Mouse (Mus musculus): ENCODE measurements around the gene Ak5. TPM values are rescaled to one million over a fixed set of nuclear protein-coding genes. Genes with fewer than 3 reads are reported as not detected.

Ak5 gene
- polyA plus RNA-seq, 1 experiment from 2014 or later: 1.3 TPM

DNA sequence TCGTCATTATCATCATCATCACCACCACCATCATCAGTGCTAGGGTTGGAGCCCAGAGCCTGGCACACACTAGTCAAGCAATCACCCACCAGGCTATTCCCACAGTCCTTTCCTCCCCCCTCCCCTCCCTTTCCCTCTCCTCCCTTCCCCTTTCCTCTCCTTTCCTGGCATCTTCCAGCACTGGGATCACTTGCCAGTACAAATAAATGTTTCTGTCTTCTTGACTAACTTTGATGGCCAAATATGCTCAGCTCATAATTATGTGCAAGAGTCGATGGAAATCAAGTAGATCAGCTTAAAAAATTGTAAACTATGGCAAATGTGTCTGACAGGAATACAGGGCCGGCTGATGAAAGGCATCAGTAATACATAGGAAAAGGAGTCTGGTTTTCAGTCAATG is 123.2 kb downstream of the Ak5 start:
- no peak overlapping the region for H3K4me2 ChIP-seq (replicated peaks)
- no peaks in the 10 kb centered on the region for H3K27me3 ChIP-seq
- no peak for ATAC-seq (ENCODE audit: insufficient number of reproducible peaks, low FRiP score, low TSS enrichment, low read depth)
- no peaks in the 10 kb centered on the region for H3K4me1 ChIP-seq
- no peaks in the 10 kb centered on the region for H3K9me3 ChIP-seq (replicated peaks)
- 78% methylated on average over 3 of the region's 3 CpGs for WGBS
- no peak overlapping the region for H3K27ac ChIP-seq (replicated peaks)
- no peak overlapping the region for H3K4me3 ChIP-seq (replicated peaks)
- H3K9ac ChIP-seq: no peak overlapping the region
- no peaks in the 10 kb centered on the region for H3K36me3 ChIP-seq

DNA sequence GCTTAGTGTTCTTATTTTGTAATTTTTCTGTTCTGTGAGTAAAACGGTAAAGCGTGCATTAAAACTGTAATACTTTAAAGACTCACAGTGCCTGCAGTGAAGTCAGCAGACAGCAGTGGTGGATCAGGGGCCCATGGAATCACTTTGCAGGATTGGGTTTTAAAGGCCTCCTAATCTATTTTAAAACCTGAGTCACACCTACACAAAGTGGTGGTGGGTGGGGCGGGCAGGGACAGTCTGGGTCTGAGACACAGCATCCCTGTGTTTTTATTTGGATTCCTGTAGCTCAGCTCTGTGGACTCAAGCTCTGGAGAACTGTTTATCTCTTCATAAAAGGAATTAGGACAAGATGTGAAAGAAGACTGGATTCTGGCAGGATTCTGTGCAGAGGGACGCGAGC is 125.9 kb downstream of the Ak5 start:
- Histone ChIP-seq H3K36me3 (no peaks in the 10 kb centered on the region), H3K4me3 (replicated peaks) (no peak overlapping the region), H3K9me3 (replicated peaks) (no peaks in the 10 kb centered on the region), H3K4me1 (no peaks in the 10 kb centered on the region), H3K9ac (no peak overlapping the region), H3K4me2 (replicated peaks) (no peak overlapping the region), H3K27me3 (no peaks in the 10 kb centered on the region), H3K27ac (replicated peaks) (no peak overlapping the region)
- ATAC-seq (ENCODE audit: insufficient number of reproducible peaks, low FRiP score, low TSS enrichment, low read depth): no peak
- WGBS: 64% methylated on average over 5 of the region's 5 CpGs

DNA sequence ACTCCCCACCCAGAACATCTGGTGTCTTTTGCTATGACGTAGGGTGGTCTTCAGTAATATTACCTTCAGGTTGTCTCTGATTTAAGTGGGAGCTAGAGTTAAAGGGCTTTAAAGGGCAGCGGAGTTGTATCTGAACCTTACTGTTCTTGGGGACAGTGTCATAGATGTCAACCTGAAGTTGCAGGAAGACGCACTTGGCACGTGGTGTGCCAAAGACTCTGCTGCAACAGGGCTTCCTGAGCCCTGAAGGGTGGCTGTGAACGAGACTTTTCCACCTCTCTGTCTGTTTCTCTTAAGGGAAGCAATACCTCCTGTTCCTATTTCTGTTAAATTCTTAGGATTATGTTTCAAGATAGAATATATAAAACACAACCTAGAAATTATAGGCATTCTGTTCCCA is 137.8 kb downstream of the Ak5 start:
- Histone ChIP-seq H3K9ac (no peak overlapping the region), H3K4me1 (no peaks in the 10 kb centered on the region), H3K4me3 (replicated peaks) (no peak overlapping the region), H3K27me3 (no peaks in the 10 kb centered on the region), H3K4me2 (replicated peaks) (no peak overlapping the region), H3K9me3 (replicated peaks) (no peaks in the 10 kb centered on the region), H3K36me3 (no peaks in the 10 kb centered on the region), H3K27ac (replicated peaks) (no peak overlapping the region)
- 76% methylated on average over 5 of the region's 5 CpGs for whole genome bisulfite sequencing
- no peak for ATAC-seq (ENCODE audit: insufficient number of reproducible peaks, low FRiP score, low TSS enrichment, low read depth)

DNA sequence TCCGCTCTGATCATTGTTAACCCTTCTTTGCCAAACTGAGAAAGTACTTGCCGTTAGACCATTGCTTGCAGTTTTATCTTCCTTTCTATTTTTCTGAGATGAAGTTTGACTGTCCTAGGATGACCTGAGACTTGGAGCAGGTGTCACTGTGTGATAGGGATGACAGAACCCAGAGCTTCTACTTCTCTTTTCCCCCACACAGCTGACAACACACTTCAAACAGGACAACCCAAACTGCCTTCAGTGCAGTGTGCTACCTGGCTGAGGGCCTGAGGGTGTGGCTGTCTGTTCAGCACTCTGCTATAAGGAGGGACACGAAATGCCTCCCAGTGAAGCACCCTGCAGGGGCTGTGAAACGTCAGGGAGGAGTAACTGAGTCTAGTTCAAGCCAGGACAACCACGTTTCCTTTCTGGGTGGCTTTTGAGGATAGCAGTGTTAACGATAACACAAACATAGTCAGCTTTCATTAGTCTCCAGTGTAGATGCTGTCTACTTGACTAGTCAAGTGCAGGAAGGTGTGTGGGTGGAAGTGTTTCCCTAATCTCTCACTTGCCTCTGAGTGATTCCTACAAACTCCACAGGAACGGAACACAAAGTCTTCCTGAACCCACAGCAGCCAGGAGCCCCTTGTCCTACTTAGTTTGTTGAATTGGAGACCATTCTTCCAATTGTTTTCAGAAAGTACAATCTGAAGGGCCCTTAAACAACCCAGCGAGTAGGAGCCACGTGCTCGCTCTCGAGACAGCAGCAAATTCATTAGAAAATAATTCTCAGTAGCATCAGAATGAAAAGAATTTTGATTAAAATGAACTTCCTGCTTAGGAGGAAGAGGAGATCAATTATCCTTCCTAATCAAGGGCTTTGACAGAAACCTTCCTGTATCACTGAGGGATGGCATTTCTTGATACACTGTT is 138.8 kb downstream of the Ak5 start:
- 64% methylated on average over 11 of the region's 11 CpGs for WGBS
- Histone ChIP-seq H3K9me3 (replicated peaks) (no peaks in the 10 kb centered on the region), H3K9ac (no peak overlapping the region), H3K27ac (replicated peaks) (no peak overlapping the region), H3K4me2 (replicated peaks) (no peak overlapping the region), H3K4me1 (no peaks in the 10 kb centered on the region), H3K36me3 (no peaks in the 10 kb centered on the region), H3K4me3 (replicated peaks) (no peak overlapping the region), H3K27me3 (no peaks in the 10 kb centered on the region)
- ATAC-seq (ENCODE audit: insufficient number of reproducible peaks, low FRiP score, low TSS enrichment, low read depth): no peak

DNA sequence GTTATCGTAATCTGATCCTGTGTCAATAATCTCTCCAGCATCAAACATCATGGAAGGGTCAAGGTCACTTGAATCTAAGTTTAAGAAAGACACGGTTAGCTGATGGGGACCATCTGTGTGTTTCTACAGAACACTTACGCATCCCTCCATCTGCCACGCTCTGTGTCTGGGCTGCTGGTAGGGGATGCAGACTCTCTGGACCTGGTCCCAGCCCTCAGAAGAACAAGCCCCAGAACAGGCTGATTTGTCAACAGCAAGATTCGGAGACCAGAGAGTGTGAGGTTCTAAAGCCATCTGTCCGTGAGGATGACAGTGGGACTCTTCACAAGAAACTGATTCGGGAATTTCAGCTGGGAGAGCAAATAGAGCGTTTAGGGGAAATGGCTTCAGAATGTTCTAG is 141.4 kb downstream of the Ak5 start:
- no peak overlapping the region for H3K9ac ChIP-seq
- H3K27ac ChIP-seq (replicated peaks): no peak overlapping the region
- H3K4me3 ChIP-seq (replicated peaks): no peak overlapping the region
- no peak for ATAC-seq (ENCODE audit: insufficient number of reproducible peaks, low FRiP score, low TSS enrichment, low read depth)
- H3K9me3 ChIP-seq (replicated peaks): no peaks in the 10 kb centered on the region
- H3K4me1 ChIP-seq: no peaks in the 10 kb centered on the region
- H3K36me3 ChIP-seq: no peaks in the 10 kb centered on the region
- no peaks in the 10 kb centered on the region for H3K27me3 ChIP-seq
- H3K4me2 ChIP-seq (replicated peaks): no peak overlapping the region
- 64% methylated on average over 8 of the region's 8 CpGs for WGBS

DNA sequence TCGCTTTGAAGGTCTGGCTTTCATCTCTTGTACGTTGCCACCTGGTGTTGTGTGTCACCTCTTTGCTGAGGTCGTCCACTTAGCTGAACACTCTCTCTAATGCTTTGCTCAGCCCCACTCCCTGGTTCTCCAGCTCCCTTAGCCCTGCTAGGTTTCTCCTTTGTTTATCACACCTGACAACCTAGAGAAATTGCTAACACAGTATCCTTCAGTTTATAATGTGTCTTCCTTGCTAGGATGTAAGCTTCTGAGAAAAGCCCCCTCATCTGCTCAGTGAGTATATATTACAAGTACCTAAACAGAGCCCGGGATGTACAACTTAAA is 144.9 kb downstream of the Ak5 start:
- Histone ChIP-seq H3K27ac (replicated peaks) (no peak overlapping the region), H3K4me3 (replicated peaks) (no peak overlapping the region), H3K9ac (no peak overlapping the region), H3K36me3 (no peaks in the 10 kb centered on the region), H3K27me3 (no peaks in the 10 kb centered on the region), H3K4me1 (no peaks in the 10 kb centered on the region), H3K4me2 (replicated peaks) (no peak overlapping the region), H3K9me3 (replicated peaks) (no peaks in the 10 kb centered on the region)
- no peak for ATAC-seq (ENCODE audit: insufficient number of reproducible peaks, low FRiP score, low TSS enrichment, low read depth)
- WGBS: 59% methylated on average over 4 of the region's 4 CpGs

DNA sequence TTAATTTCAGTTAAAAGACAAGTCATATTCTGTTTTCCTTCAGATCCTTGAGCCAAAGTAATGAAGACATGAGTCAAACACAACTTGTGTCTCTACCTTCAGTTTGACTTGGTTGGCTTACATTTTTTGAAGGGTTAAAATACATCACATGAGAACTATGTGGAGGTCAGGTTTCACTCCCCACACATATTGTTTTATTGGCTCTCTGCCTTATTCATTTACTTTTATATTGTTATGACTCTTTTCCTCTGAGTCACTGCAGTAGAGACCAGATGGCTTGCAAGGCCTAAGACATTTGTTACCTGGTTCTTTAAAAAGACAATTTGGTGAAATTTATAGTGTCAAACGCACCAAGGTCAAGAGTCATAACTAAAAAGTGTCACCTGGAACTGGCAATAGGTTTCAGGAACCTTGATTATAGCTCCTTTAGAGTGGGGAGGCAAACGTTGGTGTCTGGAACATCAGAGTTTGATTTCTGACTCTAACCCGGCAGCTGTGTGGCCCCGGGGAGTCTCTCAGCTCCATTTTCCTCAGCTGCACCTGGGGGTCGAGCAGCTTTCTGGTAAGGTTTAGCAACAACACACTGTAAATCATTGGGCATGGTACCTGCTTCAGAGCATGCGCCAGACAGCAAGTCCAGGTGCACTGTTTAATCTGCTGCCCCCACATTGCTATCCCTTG is 145.4 kb downstream of the Ak5 start:
- 59% methylated on average over 6 of the region's 6 CpGs for WGBS
- H3K9me3 ChIP-seq (replicated peaks): no peaks in the 10 kb centered on the region
- H3K27ac ChIP-seq (replicated peaks): no peak overlapping the region
- H3K36me3 ChIP-seq: no peaks in the 10 kb centered on the region
- no peaks in the 10 kb centered on the region for H3K4me1 ChIP-seq
- no peak overlapping the region for H3K9ac ChIP-seq
- no peak overlapping the region for H3K4me2 ChIP-seq (replicated peaks)
- ATAC-seq (ENCODE audit: insufficient number of reproducible peaks, low FRiP score, low TSS enrichment, low read depth): no peak
- H3K27me3 ChIP-seq: no peaks in the 10 kb centered on the region
- no peak overlapping the region for H3K4me3 ChIP-seq (replicated peaks)

DNA sequence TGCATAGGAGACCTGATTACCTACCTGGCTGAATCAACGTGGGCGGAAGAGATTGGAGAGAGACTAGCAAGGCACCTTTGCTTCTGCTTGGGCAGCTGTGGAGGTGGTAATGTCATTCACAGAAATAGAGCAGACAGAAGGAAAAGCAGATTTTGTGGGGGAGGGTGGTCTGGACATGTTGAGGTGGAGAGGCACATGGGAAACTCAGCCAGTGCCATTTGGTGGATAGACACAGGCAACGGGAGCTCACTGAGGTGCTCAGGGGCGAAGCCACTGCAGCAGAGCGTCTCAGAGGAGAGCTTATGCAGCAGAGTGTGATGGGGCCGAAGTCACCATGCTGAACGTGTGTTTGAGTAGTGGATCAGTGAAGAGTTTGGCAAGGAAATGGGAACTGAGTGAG is 147.1 kb downstream of the Ak5 start:
- Histone ChIP-seq H3K9me3 (replicated peaks) (no peaks in the 10 kb centered on the region), H3K4me3 (replicated peaks) (no peak overlapping the region), H3K4me1 (no peaks in the 10 kb centered on the region), H3K9ac (no peak overlapping the region), H3K27ac (replicated peaks) (no peak overlapping the region), H3K36me3 (no peaks in the 10 kb centered on the region), H3K4me2 (replicated peaks) (no peak overlapping the region), H3K27me3 (no peaks in the 10 kb centered on the region)
- no peak for ATAC-seq (ENCODE audit: insufficient number of reproducible peaks, low FRiP score, low TSS enrichment, low read depth)
- 84% methylated on average over 7 of the region's 7 CpGs for WGBS

DNA sequence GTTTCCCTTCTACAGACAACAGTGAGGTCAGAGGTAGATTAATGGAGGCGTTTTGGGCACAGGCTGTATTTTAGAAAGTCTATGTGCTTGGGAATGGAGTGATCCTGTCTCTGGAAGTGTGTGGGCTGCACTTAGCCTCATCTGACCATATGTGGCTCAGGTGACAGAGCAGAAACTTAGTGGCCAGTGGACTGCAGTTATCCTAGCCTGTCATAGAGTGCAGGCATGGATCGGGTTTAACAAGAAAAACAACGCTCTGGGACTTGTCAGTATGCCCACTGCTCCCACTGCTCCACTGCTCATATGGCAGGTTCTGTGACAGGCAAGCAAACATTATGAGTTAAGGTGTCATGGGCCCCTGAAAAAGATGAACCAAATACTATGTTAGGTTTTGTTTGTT is 148.1 kb downstream of the Ak5 start:
- no peaks in the 10 kb centered on the region for H3K27me3 ChIP-seq
- no peak overlapping the region for H3K4me2 ChIP-seq (replicated peaks)
- WGBS: 66% methylated on average over 3 of the region's 3 CpGs
- no peak for ATAC-seq (ENCODE audit: insufficient number of reproducible peaks, low FRiP score, low TSS enrichment, low read depth)
- no peaks in the 10 kb centered on the region for H3K9me3 ChIP-seq (replicated peaks)
- no peak overlapping the region for H3K4me3 ChIP-seq (replicated peaks)
- no peaks in the 10 kb centered on the region for H3K4me1 ChIP-seq
- no peak overlapping the region for H3K27ac ChIP-seq (replicated peaks)
- no peaks in the 10 kb centered on the region for H3K36me3 ChIP-seq
- no peak overlapping the region for H3K9ac ChIP-seq

DNA sequence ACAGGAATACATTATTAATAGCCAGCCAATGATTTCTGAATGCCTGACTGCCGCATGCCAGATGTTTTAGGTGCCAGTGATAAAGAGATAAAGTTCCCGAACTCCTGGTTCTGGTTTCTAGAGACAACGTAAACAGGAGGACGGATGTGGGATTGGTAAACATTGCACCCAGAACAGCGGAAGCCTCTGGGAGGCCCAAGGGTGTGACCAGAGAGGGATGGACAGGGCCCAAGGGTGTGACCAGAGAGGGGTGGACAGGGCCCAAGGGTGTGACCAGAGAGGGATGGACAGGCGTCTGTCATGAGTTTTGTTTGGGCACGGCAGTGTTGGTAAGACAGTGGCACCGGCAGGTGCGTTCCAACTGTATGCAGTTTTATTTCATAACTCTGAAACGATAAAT is 148.6 kb downstream of the Ak5 start:
- no peak for ATAC-seq (ENCODE audit: insufficient number of reproducible peaks, low FRiP score, low TSS enrichment, low read depth)
- H3K4me1 ChIP-seq: no peaks in the 10 kb centered on the region
- WGBS: 76% methylated on average over 10 of the region's 10 CpGs
- no peak overlapping the region for H3K27ac ChIP-seq (replicated peaks)
- no peaks in the 10 kb centered on the region for H3K27me3 ChIP-seq
- no peak overlapping the region for H3K4me2 ChIP-seq (replicated peaks)
- no peaks in the 10 kb centered on the region for H3K36me3 ChIP-seq
- no peak overlapping the region for H3K9ac ChIP-seq
- no peaks in the 10 kb centered on the region for H3K9me3 ChIP-seq (replicated peaks)
- no peak overlapping the region for H3K4me3 ChIP-seq (replicated peaks)

DNA sequence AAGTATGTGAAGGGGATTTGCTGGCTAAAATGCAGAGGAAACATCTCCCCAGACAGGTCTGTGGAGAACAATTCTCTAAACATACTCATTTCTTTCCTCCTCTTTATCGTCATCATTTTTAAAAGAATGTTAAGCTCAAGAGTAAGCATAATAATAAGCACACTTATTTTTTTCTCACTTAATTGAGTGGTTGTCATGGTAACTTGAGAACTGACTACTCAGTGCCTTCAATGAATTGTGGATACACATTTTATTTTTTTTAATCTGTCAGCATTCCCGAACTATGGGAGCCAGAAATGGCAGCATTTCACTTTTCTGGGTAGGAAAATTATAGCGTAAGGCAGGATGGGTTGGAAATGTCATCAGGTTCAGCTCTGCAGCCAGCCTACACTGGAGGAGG is 151.6 kb downstream of the Ak5 start:
- 49% methylated on average over 3 of the region's 3 CpGs for WGBS
- no peak for ATAC-seq (ENCODE audit: insufficient number of reproducible peaks, low FRiP score, low TSS enrichment, low read depth)

DNA sequence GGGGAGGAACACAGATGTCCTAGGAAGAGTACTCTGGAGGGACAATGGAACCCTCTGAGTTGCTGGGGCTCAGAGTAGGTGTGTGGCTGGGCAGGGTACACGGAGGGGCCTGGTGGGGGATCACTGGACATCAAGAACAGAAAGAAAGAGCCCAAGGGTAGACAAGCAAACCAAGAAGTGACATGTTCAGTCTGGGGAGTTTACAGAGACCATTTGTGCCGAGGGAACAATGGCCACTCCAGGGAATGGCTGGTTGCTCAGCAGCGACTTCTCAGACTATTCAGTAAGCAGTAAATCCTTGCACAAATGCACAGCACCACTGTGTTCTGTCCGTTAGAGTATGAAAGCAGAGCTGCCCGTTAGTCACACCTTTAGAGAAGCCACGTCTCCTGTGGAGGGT is 152.2 kb downstream of the Ak5 start:
- no peaks in the 10 kb centered on the region for H3K27me3 ChIP-seq
- H3K9me3 ChIP-seq (replicated peaks): no peaks in the 10 kb centered on the region
- H3K9ac ChIP-seq: no peak overlapping the region
- H3K4me1 ChIP-seq: no peaks in the 10 kb centered on the region
- no peak for ATAC-seq (ENCODE audit: insufficient number of reproducible peaks, low FRiP score, low TSS enrichment, low read depth)
- no peaks in the 10 kb centered on the region for H3K36me3 ChIP-seq
- whole genome bisulfite sequencing: 59% methylated on average over 6 of the region's 6 CpGs
- H3K27ac ChIP-seq (replicated peaks): no peak overlapping the region
- H3K4me3 ChIP-seq (replicated peaks): no peak overlapping the region
- H3K4me2 ChIP-seq (replicated peaks): no peak overlapping the region

More for the DNA sequence above, 151.6 kb downstream of the Ak5 start:
- Histone ChIP-seq H3K4me3 (replicated peaks) (no peak overlapping the region), H3K4me1 (no peaks in the 10 kb centered on the region), H3K9me3 (replicated peaks) (no peaks in the 10 kb centered on the region), H3K36me3 (no peaks in the 10 kb centered on the region), H3K9ac (no peak overlapping the region), H3K4me2 (replicated peaks) (no peak overlapping the region), H3K27me3 (no peaks in the 10 kb centered on the region), H3K27ac (replicated peaks) (no peak overlapping the region)

All from embryonic facial prominence, embryonic 15.5 days (tissue).